Mouse (Mus musculus) monocyte, adult 5-6 weeks (primary cell): Measurements from ENCODE around the gene Slc22a6. TPM values are rescaled to one million over a fixed set of nuclear protein-coding genes. Genes with fewer than 3 reads are reported as not detected.

Experiments
- ATAC-seq: fragments of 153-309, 156-312 bp; replicated peaks from 2 replicates; pipeline ENCODE4 v1.8.0; 2017; ENCODE audit warnings: mild to moderate bottlenecking; ENCODE audit not compliant: low TSS enrichment, insufficient number of reproducible peaks, severe bottlenecking, poor library complexity, low FRiP score
- total RNA-seq: library from RNA; stranded (forward); fragments of 200-1000, 200-491, 200-594 nt; gene quantifications from 3 replicates; pipeline ENCODE4 v1.2.3, GENCODE M21; 2017

Slc22a6 gene
- total RNA-seq, 1 experiment from 2014 or later, result not detected

DNA sequence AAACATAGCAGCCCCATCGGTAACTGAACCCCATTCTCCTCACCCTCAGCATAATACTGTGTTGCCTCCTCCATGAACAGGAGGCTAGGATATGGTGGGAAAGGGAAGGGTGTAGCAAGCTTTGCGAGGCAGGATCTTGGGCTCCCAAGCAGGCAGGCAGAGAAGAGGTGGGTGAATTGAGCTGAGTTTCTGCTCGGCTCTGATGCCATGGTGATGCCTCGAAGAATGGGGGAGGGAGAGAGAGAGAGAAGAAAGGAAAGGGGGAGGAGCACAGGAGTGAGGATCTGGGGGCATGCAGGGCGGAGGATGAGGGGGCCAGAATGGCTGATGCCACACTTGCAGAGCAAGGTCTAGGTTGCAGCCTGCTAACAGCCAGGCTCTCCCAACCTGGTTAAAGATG, 47.9 kb downstream of the Slc22a6 start:
- no peak for ATAC-seq

DNA sequence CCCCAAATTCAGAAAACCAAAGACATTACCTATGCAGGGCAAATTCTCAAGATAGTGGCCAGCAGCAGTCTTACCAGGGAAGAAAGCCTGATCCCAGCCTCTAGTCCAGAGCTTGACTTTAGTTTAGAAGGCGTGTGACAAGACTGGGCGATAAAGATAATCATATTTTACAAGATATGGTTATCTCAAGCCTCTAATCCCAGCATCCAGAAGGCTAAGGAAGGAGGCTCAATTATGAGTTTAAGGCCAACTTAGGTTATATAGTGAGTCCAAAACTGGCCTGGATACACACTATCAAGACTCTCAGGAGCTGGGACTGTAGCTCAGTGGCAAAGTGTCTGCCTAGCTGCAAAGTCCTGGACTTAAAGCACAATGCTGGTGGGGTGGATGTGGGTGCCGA, 55.0 kb downstream of the Slc22a6 start:
- ATAC-seq, result no peak

DNA sequence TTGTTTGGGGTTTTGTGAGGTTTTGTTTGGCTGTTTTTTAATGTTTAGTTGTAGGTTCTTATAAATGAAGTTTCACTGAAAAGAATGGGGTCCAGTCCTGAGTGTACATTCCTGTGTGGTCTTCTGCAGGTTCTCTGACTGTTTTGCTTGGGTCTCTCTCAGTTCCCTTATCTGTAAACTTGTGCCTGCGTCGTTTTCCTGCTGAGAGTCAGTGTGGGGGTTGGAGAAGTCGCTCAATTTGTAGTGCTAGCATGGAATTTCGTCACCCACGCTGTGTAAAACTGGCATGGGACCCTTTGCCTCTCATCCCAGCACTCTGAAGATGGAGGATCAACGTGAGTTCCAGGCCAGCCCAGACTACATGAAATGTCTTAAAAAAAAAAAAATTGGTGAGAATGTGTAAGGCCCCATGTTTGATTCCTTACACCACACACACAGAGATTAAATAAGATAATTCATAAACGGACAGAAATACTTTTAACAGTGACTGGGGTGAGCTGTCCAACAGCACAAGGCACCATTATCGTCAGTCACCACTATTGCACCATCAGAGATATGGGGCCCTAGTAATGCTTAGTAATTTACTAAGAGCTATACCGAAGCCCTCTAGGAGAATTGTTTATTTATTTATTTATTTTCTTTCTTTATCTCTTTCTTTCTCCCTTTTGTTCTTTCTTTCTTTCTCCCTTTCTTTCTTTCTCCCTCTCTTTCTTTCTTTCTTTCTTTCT, 55.7 kb downstream of the Slc22a6 start:
- no peak for ATAC-seq

Other genes starting within 250 kb of the Slc22a6 start
- gene Slc22a30, start 212.9 kb upstream of the Slc22a6 start, total RNA-seq, result not detected in 3 replicates
- 0.21 TPM in 1 of 3 replicates, not detected in the others for gene Slc22a8, start 26.8 kb upstream of the Slc22a6 start, total RNA-seq
- gene Chrm1, start 45.8 kb downstream of the Slc22a6 start, total RNA-seq, result not detected in 3 replicates
- gene Slc3a2, start 105.3 kb downstream of the Slc22a6 start, total RNA-seq, result 61.4 to 198 TPM (median 77.3 TPM) in 3 replicates
- 32.5 to 68.4 TPM (median 56.6 TPM) in 3 replicates for gene Wdr74, start 117.8 kb downstream of the Slc22a6 start, total RNA-seq
- gene 1700092M07Rik, start 122.7 kb downstream of the Slc22a6 start, total RNA-seq, result 1.9 to 2.8 TPM in 2 of 3 replicates, not detected in the other
- 105 to 173 TPM (median 138 TPM) in 3 replicates for gene Stx5a, start 123.4 kb downstream of the Slc22a6 start, total RNA-seq
- gene Nxf1, start 139.0 kb downstream of the Slc22a6 start, total RNA-seq, result 85.6 to 138 TPM (median 127 TPM) in 3 replicates
- gene Tmem223, start 153.0 kb downstream of the Slc22a6 start, total RNA-seq, result 10.2 to 19.0 TPM (median 12.6 TPM) in 3 replicates
- gene Tmem179b, start 156.4 kb downstream of the Slc22a6 start, total RNA-seq, result 86.6 to 115 TPM (median 101 TPM) in 3 replicates
- 2.0 to 11.4 TPM (median 4.5 TPM) in 3 replicates for gene Taf6l, start 168.4 kb downstream of the Slc22a6 start, total RNA-seq
- 31.6 to 48.4 TPM (median 47.3 TPM) in 3 replicates for gene Polr2g, start 180.5 kb downstream of the Slc22a6 start, total RNA-seq
- 0.85 to 1.2 TPM (median 1.1 TPM) in 3 replicates for gene Zbtb3, start 184.5 kb downstream of the Slc22a6 start, total RNA-seq
- gene Ttc9c, start 201.3 kb downstream of the Slc22a6 start, total RNA-seq, result 40.1 to 52.8 TPM (median 48.3 TPM) in 3 replicates
- gene Hnrnpul2, start 202.0 kb downstream of the Slc22a6 start, total RNA-seq, result 84.4 to 149 TPM (median 101 TPM) in 3 replicates
- 40.4 to 54.5 TPM (median 44.1 TPM) in 3 replicates for gene AC129217.1, start 211.7 kb downstream of the Slc22a6 start, total RNA-seq
- 25.1 to 34.8 TPM (median 30.9 TPM) in 3 replicates for gene Bscl2, start 219.4 kb downstream of the Slc22a6 start, total RNA-seq
- gene Gng3, start 221.2 kb downstream of the Slc22a6 start, total RNA-seq, result 0.39 to 0.64 TPM in 2 of 3 replicates, not detected in the other
- gene Lrrn4cl, start 232.7 kb downstream of the Slc22a6 start, total RNA-seq, result 0.10 to 0.78 TPM (median 0.32 TPM) in 3 replicates